Mouse (Mus musculus) cerebellum, adult 11-12 months (tissue): ENCODE results near the gene Klf3.
A peak's percentile ranks its signal among the peaks of the same experiment; 100 is the strongest.

Experiments used
- DNase-seq: peaks from one replicate; pipeline ENCODE4 v3.0.0; 2022

Gene Klf3

DNA sequence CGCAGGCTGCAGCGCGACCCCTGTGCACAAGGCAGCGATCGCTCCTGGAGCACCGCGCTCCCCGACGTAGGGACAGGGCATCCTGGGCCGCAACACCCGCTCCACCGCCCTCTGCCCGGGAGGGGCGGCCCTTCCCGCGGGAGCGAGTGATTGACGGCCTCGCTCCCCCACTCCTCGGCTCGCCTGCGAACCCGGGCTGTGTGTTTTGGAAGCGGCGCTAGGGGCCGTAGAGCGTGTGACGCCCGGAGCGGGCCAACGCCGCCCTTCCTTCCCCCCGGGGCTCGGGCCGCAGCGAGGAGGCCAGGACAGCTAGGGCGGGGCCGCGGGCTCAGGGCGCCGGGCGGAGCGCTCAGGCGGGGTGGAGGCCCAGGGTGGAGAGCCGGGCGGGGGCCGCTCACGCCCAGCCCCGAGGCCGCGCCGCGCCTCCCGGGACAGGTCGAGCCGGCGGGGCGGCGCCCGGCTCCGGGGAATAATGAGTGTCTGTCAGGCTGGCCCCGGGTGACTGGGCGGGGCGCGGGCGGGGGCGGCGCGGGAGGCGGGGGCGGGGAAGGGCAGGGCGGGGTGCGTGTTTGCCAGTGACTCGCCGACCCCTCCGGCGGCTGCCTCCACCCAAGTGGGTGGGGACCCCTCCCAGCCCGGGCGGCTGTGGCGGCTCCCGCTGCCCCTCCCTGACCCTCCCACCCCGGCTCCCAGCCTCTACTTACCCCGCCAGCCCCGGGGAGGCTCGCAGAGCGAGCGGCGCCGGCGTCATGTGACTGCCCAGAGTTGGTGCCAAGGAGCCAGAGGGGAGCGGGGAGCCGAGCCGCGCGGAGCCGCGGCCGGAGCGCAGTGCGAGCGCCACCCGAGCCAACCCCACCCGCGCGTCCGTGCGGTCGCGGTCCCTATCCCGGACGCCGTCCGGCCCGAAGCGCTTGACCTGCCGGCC, at the start of gene Klf3:
Gene Klf3 (plus strand): TSS at position 594 of the 925 bp plus-strand sequence.
- peak; percentile 87 for DNase-seq

DNA sequence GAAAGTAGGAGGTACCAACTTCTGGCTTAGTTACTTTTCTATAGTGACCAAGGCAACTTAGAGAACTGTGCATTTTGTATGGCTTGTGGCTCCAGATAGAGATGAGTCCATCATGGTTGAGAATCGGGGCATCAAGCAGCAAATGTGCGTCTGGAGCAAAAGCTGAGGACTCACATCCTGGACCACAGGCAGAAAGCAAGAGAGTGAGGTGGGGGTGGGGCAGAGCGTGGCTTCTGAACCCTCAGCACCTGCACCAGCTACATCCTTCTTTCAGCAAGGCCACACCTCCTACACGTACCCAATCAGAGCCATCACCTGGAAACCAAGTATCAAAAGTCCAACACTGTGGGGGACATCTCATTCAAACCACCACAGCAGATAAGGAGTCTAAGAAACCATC, 40.9 kb upstream of the Klf3 start:
- DNase-seq = no peak

DNA sequence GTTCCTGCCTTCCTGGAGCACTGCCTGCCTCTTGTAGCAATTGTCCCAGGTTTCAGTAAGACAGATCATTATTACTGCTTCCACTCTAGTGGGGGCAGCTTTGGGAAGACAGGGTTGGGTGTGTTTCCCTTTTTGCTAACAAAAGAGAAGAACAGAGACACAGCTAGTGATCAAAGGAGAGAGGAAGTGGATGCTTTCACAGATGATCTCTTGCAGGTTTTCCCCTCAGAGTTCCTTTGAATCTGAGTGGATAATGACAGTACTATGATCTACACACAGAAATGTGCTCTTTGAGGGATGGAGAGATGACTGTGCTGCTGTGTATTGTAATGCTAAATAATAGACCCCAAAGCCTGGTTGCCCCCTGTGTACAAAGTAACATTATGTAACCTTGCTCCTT, 38.7 kb upstream of the Klf3 start:
- DNase-seq = no peak

DNA sequence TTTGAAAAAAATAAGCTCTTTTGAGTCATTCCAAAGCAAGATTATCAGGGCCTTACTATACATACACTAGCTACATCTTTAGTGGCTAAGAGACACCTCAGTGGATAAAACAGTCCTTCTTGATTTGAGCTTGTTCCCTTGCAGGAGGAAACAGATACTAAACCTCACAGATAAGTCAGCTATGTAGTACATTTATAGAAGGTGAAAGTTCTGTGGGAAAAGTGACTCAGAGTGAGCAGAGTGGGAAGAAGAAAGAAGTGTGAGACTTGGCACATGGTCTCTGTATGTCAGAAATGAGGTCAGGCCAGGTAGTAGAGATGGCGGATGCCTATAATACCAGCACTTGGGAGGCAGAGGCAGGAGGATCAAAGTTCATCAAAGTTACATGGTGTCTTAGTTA, 37.4 kb upstream of the Klf3 start:
- no peak for DNase-seq

DNA sequence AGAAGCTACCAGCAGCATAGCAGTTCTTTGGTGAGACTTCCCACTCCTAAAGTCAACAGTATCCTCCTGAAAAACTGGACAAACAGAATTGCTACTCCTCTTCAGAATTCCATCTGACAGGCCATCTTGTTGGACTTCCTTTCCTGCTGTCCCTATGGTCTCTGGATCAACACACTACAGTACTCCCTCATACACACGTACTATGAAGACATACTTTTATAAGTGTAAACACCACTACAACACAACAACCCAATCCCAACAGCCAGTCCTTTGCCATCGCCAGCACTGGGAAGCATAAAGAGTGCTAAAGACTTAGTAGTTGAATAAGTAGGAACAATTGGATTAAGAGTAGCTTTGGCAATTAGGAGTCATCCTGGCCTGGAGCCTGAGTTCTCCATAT, 36.6 kb upstream of the Klf3 start:
- no peak for DNase-seq

DNA sequence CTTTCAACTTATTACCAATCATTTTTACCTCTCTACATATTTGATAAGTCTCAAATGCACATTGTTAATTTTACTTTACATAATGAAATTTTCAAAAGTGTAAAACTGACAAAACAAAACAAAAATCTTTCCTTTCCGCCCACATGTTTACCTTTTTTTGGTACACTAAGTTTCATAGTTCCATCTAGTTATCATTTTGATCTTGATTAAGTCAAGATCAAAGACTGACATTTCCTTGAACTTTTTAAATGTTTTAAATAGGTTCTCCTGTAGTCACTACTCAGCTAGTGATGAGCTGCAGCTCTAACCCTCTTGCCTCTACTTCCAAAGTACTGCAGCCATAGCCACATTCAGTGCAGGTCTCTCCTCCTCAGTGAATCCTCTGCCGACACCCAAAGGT, 31.6 kb upstream of the Klf3 start:
- DNase-seq = no peak

DNA sequence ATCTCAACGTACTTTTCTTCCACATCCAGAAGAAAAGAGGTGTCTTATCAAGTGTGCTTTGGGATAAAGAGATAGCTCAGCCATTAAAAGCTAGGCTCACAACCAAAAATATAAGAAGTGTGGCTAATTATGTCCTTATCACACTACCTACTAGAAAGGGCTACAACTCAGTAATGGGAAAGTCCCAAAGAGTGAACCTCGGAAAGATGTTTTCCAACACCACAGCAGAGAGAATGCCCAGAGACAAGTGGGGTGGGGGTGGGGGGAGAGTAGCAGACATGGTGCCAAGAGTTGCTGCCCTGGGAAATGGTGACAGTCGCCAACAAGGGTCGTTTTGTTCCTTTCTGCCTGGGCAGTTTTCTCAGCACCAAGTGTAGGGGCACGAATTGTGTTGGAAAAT, 25.0 kb upstream of the Klf3 start:
- no peak for DNase-seq

DNA sequence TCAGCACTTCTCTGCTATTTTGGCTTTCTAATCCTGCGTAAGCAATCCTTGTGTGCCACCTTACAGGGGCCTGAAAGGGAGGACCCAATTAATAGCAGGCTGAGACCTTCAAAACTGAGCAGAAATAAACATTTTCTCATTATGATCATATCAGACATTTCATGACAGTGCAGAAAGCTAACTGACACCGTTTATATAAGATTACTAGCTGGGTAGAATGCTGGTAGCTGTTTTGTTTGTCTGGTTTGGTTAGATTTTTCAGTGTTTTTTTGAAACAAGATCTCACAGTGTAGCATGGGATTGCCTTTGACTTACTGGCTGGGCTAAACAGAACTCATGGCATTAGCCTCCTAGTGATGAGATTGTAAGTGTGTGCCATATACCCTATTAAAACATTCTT, 23.9 kb upstream of the Klf3 start:
- DNase-seq = no peak

DNA sequence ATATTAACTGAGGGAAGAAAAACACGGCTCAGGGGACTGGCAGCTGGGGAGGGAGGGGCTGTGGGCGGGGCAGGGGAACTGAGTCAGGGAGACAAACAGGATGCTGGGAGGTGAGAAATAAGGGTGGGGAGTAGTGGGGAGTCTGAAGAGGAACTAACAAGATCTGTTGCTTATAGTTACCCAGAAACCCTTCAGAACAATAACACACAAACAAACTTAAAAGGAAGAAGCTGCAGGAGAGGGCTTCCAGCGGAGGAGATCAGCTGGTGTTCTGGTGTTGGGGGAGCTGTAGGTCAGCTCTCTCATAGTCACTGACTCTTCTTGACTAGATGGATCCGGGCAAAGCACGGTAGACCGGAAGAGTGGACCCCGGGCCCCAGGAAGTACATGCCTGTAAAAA, 22.4 kb upstream of the Klf3 start:
- no peak for DNase-seq

DNA sequence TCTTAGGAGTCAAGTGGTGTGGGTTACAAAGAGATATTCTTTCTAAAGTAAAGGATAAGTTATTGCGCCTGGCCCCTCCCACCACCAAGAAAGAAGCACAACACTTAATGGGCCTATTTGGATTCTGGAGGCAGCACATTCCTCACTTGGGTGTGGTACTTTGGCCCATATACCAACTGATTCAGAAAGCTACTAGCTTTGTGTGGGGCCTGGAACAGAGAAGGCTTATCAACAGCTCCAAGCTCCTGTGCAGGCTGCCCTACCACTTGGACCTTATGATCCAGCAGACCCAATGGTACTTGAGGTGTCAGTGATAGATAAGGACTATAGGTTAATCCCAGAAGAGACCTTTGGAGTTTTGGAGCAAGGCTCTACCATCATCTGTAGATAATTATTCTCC, 15.0 kb upstream of the Klf3 start:
- DNase-seq = no peak

DNA sequence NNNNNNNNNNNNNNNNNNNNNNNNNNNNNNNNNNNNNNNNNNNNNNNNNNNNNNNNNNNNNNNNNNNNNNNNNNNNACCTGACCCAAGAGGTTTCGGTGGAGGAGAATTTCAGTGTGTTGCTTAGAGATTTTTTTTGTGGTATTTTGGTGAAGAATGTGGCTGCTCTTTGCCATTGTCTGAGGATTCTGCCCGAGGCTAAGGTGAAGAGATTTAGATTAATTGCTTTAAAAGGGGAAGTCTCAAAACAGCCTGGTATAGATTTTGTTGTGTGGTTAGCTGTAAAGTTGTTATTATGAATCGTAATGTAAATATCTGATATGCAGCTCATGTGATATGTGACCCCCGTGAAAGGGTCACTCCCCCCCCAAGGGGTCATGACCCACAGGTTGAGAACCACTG, 5.0 kb upstream of the Klf3 start:
- DNase-seq = no peak

DNA sequence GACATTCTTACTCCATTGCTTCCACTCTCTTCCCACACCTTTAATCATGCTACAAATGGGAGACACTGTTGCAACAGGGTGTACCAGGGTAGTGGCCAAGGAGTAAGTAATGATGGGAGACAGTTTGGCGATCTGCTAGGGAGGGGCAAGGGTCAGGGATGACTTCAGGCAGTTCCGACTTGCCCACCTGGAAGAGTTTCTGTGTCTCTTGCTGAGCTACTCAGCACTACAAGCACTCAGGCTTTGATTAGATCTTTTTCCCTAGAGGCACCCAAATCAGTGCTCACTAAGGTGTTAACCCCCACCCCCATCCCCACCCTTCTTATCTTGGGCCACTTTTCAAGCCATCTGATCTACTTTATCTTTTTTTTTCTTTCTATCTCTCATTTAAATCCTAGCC, 1.6 kb upstream of the Klf3 start:
- no peak for DNase-seq

DNA sequence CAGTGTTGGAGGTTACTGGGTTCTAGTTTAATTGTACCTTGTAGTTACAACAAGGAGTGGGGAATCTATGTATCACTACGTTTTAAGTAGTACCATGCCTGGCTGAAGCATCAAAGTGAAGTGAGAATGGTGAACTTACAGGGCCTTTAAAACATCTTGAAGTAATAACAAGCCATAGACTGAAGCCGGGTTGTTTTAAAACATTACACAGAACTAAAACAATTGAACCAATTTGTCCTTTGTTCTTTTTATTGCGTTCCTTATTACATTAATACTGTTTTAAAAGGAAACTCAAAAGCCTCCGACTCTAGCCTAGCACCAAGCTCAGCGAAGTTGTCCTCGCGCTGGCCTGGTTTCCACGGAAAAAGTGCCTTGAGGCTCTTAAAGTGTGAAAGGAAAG, 1.0 kb upstream of the Klf3 start:
- no peak for DNase-seq

DNA sequence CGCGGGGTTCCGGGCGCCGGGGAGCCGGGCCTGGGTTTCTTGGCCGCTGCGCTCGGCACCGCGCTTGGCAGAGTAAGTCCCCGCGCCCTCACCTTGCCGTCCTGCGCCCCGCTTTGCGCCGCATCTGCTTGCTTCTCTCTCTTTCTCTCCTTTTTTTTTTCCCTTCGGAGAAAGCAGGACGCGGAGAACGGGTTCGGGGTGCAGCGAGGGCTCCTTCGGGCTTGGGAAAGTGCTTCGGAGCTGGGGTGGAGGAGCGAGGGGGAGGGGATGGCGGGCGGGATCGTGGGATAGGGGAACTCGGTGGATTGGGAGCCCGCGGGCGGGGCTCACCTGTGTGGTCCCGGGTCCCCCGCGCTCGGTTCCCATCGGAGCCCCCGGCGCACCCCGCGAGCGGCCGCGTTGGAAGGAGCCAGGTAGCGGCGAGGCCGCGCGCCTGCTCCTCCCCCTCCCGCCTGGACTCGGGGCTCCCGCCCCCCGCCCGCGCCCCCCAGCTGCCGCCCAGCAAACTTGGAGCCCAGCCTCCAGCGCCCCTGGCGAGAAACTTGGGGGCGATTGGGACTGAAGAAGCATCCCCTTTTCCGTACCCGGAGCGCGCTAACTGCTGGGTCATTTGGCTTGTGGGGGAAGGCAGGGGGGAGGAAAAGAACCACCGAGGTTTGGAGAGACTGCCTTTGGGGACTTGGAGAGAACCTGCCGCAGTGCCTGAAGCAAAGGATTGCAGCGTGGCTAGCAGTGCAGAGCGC, 703 bp downstream of the Klf3 start:
- no peak for DNase-seq

DNA sequence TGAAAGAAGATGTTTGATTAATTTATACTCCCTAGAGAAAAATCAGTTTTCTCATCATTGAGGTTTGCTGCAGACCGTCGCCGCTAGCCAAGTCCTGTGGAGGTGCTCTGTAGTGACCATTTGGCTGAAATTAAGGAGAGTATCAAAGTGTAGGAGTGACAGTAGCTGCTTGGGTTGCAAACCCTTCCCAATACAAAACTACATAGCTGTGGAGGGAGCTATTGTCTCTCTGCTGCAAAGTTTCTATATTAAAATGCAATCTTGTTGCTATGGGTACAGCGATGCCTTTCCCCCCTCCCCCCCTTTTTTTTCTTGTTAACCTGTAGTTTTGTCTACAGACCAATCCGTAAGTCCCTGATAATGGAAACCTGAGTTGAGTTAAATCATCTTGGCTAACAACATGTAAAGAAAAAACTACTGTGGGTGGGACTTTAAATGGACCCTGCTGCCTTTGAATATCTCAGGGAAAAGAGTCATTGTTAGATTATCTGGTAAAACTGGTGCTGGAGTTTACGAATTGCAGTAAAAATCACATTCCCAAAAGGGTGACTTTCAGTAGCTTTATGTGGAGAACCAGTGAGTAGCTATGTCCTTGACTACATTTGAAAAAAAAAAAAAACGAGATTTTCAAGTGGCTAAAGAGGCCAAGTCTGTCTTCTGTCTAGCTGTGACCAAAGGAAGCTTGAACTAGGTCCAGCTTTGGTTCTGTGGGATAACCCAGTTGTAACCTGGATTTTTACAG, 2.1 kb downstream of the Klf3 start:
- DNase-seq = no peak

DNA sequence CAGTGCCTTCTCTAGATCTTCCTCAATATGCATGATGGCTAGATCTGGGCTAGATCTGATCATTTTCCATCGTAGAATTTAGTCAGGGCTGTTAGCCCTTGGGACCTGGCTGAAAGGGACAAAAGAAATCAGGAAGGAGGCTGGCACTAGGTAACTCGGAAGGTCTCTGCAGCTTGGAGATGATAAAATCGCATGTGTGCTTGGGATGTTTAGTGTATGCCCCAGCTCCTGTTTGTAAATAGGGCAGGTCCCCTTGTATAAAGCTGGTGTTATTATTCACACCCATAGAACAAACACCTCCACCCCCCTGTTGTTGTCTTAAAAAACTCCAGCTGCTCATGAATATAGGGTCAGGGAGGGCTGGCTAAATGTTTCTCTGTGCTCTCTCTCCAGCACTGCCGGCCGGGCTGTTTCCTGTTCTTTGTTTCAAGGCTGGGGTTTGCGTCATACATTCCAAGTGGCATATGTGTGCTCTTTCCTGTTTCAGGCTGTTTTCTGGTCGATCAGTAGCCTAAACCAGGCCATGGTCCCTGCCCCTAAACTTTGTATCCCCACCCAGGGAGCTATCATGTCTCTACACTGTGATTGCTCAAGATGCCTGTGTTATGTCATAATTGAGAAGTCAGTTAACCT, 2.8 kb downstream of the Klf3 start:
- no peak for DNase-seq

DNA sequence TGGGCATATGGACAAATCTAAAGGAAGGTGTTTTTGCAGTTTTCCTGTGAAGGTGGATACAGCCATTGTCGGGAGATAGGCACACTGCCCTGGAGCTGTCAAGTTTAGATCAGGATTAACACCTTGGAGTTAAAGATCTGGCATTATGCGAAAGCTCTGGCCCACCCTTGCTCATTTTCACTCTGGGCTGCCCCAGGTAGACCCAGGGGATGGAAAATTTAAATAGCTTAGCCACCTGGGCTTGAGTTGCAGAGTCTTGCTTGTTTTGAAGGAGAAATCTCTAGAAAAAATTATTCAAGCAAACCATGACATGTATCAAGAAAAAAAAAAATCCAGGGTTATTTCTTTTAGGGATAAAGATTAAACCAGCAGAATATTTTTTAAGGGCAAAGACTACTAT, 3.4 kb downstream of the Klf3 start:
- DNase-seq = no peak

DNA sequence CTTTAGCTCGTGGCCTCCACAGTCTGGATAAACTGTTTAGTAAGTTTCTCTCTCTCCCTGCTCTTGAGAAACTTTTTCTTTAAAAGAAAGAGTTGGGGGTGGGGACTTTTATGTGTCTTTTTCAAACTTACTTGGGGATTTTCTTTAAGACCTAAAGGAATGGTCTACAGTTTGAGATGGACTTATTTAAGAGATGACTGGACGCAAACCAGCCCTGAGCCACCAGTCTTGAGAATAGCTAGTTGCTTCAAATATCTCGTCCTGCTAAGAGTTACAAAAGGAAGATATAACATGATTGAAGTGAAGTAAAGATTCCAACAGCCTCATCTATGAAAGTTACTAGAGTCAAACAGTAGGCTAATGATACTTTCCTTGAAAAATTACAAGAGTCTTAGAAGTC, 4.0 kb downstream of the Klf3 start:
- DNase-seq = no peak

DNA sequence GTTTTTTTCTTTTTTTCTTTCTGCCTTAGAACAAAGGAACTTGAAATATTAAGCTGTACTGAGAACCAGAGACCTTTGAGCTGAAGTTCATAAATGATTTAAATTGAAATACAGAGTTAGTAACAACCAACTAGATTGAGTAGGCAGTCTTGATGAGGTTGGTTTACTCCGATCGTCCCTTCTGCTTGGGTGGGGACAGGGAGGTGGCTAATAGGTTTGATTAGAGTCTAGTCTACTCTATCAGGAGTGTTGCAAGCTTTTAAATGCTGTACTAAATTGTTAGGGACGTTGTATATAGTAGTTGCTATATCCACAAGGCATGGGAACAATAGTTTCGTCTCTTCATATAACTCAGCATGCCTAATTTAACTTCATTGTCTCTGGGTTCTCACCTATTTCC, 4.4 kb downstream of the Klf3 start:
- no peak for DNase-seq

DNA sequence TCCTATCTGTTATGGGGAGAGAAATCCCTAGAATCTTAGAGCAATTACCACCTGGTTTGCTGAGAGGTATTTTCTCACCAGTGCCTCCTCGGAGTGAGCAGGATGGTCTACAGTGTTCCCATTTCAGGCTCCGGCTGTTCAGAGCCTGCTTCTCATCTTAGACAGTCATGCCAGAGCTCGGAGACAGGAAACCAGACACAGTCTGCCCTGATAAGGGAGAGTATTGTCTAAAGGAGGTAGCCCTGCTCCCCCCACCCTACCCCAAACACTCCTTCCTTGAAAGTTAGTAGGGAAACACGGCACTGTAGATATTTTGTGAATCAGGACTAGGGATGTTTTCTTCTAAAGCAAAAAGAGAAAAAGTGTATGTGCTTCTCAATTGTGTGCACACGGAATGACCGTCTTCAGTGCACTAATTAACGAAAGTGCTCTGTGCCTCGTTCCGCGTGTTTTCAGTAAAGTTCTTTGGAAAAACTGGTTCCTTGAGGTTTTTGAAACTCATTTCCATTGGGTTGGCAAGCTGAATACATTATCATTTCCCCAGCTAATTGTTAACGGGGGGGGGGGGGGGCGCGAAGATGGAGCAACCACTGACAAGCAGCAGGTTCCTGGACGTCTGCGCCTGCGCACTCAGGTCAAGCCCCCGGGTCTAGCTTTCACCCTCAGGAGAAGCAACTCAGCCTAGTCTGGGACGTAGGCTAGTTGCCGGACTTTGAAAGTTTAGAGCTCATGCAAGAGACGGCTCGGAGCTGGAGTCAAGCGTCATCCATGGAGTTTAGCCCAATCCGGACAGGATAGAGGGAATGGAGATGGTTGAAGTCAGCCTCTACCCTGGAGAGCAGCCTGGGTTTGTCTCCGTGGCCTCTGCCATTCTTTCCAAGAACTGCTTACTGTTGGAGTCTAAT, 5.2 kb downstream of the Klf3 start:
- no peak for DNase-seq

DNA sequence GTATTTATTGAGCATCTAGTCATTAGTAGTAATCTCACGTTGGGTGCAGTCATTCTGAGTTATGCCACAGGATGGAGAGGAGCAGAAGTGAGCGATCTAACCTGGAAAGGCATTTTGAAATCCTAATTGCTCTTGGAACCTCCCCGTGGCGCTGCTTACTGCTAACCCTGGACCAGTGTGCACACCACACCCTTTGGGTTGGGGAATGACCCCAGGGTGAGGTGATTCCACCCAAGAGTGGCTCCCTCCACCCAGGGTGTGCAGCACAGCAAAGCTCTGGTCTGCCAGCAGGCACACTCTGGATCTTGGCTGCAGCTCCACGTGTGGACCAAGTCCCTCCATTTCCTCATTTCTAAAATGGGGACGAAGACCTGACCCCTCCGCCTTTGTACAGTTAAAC, 6.1 kb downstream of the Klf3 start:
- DNase-seq = no peak

DNA sequence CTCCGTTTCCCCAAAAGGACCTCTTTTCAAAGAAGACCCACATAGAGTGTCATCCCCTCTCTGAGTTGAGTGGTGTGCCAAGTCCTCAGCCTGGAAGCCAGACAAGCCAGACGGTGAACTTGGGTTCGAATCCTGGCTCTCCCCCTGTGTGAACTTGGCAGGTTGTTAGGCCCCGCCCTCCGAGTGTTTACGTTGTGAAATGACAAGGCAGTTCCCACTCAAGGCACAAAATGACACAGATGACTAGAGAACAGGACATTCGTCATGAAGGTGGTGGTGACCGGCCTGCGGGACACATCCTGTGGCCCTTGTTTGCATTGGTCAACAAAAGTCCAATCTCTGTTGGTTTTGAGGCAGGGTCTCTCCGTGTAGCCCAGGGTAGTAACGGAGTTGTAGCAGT, 6.7 kb downstream of the Klf3 start:
- no peak for DNase-seq
